Mouse (Mus musculus): ENCODE results near the gene Arf5.

Arf5 gene

GRCm38 (mm10) chr6:28428290-28428689, 4.9 kb downstream of the Arf5 start, which contains the start of gene Gcc1:
Gene Gcc1 (minus strand): TSS chr6:28428390.
- no peak for DNase-seq (ENCODE audit: low spot score)

GRCm38 (mm10) chr6:28429870-28430269, 6.5 kb downstream of the Arf5 start:
- no peak for DNase-seq (ENCODE audit: low spot score)

- DNase-seq (ENCODE audit: low spot score) = no peak
These were observed 7.6 kb downstream of the Arf5 start for GRCm38 (mm10) chr6:28430795-28431537.

DNA sequence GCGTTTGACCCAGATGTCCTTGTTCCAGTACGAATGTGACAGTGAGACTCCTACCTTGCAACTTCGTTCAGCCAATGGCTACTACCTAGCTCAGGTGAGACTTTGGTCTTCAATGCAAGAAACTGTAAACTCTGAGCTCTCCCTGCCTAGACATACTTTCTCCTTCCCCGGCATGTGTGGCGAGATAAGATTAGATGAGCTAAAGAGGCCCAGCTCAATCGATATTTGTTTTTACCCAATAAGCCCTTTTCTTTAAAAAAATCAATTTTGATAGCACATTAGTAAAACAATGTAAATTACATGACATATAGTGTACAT, 8.1 kb downstream of the Arf5 start:
- DNase-seq (ENCODE audit: low spot score) = no peak

DNA sequence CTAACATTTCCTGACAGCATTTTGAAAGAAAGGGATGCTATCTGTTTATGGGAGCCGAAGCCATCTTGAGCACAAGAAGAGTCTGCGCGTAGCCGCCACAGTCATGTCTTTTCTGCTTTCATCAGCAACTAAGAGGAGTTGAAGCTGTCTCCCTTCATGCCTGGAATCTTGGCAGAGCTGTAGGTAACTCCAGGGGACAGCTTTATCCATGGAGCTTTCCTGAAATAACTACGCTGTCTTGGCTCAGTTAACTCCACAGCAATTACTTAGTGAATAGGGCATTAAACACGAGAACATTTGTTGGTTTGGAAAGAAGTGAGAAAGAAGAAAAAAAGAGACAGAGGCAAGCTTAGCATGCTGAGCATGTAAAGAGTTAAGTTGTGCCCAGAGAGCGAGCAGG, 24.6 kb downstream of the Arf5 start:
- DNase-seq (ENCODE audit: low spot score) = no peak

DNA sequence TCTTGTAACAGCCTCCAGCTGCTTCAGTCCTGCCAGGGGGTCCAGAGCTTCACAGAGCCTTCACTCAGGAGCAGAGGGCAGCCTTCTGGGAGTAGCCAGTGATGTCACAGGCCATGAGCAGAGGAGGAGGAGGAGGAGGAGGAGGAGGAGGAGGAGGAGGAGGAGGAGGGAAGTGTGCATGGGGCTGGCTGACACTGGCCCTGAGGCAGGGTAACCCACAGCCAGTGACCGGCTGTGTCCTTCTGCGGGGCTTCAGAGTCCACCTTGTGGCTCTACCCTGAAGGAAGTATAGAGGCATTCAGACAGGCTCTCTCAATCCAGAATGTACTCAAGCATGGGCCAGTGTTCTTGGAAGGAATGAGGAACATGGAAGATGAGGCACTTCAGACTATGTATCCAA, 25.9 kb downstream of the Arf5 start, which contains the start of gene Pax4:
Gene Pax4 (minus strand): TSS at position 101 of the 400 bp plus-strand sequence.
- no peak for DNase-seq (ENCODE audit: low spot score)

GRCm38 (mm10) chr6:28450481-28450880, 27.1 kb downstream of the Arf5 start:
- DNase-seq (ENCODE audit: low spot score) = no peak

GRCm38 (mm10) chr6:28450977-28451376, 27.6 kb downstream of the Arf5 start:
- no peak for DNase-seq (ENCODE audit: low spot score)

DNA sequence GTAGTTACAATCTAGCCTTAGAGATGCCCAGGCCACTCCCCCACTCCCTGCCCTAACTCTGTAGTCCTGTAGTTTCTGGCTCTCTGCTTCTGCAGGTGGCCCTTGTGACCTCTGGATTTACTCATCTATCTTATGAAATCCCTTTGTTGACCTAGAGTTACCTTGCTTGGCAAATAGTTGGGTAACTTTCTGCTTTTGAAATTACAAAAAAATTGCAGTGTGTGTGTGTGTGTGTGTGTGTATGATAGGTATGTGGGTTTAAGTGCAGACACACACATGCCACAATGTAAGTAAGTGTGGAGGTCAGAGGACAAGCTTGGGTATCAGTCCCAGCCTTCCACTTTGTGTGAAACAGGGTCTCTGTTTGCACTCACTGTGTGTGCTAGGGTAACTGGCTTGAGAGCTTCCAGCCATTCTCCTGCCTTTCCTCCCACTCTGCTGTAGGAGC, 35.9 kb downstream of the Arf5 start:
- DNase-seq (ENCODE audit: low spot score) = no peak

GRCm38 (mm10) chr6:28460534-28460933, 37.2 kb downstream of the Arf5 start:
- peak; percentile 30 for DNase-seq (ENCODE audit: low spot score)

DNA sequence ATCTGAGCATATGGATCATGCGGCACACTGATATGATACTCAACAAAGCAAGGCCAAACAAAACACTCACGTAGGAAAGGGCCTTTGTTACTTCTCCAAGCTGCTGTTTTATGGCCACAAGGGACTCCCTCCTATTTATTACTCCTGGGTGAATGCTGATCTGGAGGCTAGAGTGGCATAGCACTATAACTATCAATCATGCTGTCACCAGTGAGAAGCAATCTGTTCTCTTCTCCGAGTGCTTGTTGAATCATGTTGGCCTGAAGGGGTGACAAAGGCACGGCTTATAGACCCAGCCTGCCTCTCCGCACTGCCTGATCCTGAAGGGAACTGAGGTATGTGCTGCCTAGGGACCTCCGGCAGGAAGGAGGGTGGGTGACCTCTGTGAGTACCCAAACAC, 41.3 kb downstream of the Arf5 start:
- no peak for DNase-seq (ENCODE audit: low spot score)

- DNase-seq (ENCODE audit: low spot score) = no peak
These were observed 46.8 kb downstream of the Arf5 start for GRCm38 (mm10) chr6:28470017-28470602.

DNA sequence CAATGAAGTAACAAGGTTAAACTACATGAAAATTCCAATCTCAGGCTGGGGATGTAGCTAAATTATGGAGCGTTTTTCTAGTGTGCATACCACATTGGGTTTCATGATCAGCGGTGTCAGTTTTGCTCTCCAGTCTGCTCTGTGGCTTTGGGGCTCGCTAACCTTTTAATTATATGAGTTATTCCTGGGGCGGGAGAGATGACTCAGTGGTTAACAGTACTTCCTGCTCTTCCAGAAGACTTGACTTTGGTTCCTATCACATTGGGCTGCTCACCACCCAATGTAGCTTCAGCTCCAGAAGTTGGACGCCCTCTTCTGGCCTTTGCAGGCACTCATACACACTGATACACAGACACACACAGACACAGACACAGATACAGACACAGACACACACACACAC, 47.3 kb downstream of the Arf5 start:
- DNase-seq (ENCODE audit: low spot score) = no peak

DNA sequence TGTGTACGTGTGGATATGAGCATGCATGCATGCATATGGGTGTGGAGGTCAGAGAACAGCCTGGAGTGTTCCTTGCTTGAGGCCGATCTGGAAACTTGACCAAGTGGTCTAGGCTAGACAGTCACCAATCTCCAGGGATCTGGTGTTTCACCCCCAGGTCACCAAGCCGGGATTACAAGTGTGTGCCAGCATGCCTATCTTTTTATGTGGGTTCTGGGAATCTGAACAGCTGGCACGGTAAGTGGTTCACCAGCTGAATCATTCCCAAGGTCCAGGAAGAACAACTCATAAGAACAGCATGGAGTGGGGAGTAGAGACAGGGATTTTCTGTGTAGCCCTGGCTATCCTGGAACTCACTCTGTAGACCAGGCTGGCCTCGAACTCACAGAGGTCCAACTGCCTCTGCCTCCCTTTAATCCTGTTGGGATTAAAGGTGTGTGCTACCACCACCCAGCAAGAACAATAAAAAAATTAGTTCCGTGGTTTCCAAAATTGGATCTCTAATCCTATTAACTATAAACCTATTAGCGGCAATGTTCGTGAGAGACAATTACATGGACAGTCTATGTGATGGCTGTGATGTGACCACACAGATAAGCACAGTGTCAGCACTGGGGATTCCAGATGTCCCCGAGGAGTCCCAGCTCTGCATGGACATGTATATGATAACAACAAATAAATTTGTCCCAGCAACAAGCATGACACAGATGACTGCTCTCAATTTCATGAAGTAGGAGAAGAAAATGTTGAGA, 48.1 kb downstream of the Arf5 start:
- no peak for DNase-seq (ENCODE audit: low spot score)

DNA sequence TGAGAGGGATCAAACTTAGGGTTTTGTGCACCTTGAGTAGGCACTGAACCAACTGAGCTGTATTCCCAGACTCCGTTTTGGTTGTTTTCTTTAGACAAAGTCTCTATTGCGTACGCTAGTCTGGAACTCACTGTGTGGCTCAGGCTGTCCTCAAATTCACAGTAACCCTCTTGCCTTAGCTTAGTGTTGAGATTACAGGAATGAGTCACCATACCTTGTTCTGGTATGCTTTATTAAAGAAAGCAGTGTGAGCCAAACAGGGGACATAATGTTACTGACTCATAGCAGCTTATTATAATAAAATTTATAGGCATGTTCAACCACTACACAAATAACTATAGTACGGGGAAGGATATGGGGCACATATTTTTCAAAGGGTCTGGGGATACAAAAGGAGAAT, 50.9 kb downstream of the Arf5 start:
- DNase-seq (ENCODE audit: low spot score) = no peak

DNA sequence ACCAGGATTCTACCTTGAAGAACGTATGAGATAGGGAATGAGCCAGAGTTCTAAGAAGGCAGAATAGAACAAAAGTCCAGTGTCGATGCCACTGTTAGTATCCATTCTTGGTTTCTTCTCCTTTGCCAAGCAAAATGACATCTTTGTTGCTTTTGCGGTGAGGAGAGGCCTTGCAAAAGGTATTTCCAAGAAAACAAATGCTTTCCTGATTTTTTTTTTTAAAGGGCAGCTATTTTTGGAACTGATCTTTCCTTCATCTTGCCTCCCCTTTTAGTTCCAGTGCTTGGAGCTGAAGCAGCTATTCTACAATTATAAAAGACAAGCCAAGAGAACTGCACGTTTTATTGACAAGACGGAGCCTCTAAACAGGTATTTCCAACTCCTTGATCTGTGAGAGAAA, 51.5 kb downstream of the Arf5 start, which contains the start of gene Snd1:
Gene Snd1 (plus strand): TSS at position 301 of the 400 bp plus-strand sequence.
- no peak for DNase-seq (ENCODE audit: low spot score)

All from T-cell, adult 2 months (primary cell).